Mouse (Mus musculus) erythroblast, embryonic 14.5 days (primary cell): ENCODE measurements around the gene Fcer1a. TPM values are rescaled to one million over a fixed set of nuclear protein-coding genes. Genes with fewer than 3 reads are reported as not detected.
"Not testable (repeated sequence)": the region's sequence is repeated elsewhere in the genome, so short reads cannot be mapped to it uniquely, and the experiment has no call there.

ENCODE experiments used
- H3K27me3 ChIP-seq: 2 replicates; pipeline ENCODE4 v1.6.1; 2012; ENCODE audit warnings: inconsistent platforms; ENCODE audit not compliant: control insufficient read depth
- H3K36me3 ChIP-seq: 2 replicates; pipeline ENCODE4 v1.6.1; 2012; ENCODE audit warnings: mild to moderate bottlenecking, inconsistent platforms; ENCODE audit not compliant: control insufficient read depth
- H3K4me1 ChIP-seq: 2 replicates; pipeline ENCODE4 v1.6.1; 2012; ENCODE audit warnings: inconsistent platforms; ENCODE audit not compliant: control insufficient read depth
- H3K4me3 ChIP-seq: replicated peaks from 2 replicates; pipeline ENCODE3; 2012; ENCODE audit warnings: moderate library complexity, mild to moderate bottlenecking, inconsistent platforms
- H3K9me3 ChIP-seq: 2 replicates; pipeline ENCODE4 v1.6.1; 2012; ENCODE audit warnings: low read length, inconsistent platforms, mixed read lengths; ENCODE audit not compliant: control insufficient read depth
- GATA1 ChIP-seq: IDR thresholded peaks from 2 replicates; pipeline ENCODE4 v1.6.1; 2012; ENCODE audit warnings: low read length, inconsistent platforms, mixed read lengths
- TAL1 ChIP-seq: IDR thresholded peaks from 3 replicates; pipeline ENCODE4 v1.6.1; 2012; ENCODE audit warnings: low read length, inconsistent platforms, mixed read lengths
- polyA plus RNA-seq: library from polyadenylated mRNA; stranded (reverse); fragments of >175 nt; gene quantifications from 2 replicates; pipeline ENCODE4 v1.2.3, GENCODE M21; 2012

Gene Fcer1a
- polyA plus RNA-seq = not detected in 2 replicates

- Histone ChIP-seq H3K4me1 (no peaks in the 10 kb centered on the region), H3K4me3 (no peak within 1 kb of the TSS), H3K27me3 (no peaks in the 10 kb centered on the region), H3K9me3 (no peaks in the 10 kb centered on the region), H3K36me3 (no peaks in the 10 kb centered on the region)
- no peak for TF ChIP-seq TAL1
- TF ChIP-seq GATA1 = no peak
Measured at GRCm38 (mm10) chr1:173227081-173227480, at the start of gene Fcer1a. Gene Fcer1a (minus strand): TSS chr1:173227214.

- H3K36me3 ChIP-seq = no peaks in the 10 kb centered on the region
Measured at GRCm38 (mm10) chr1:173265701-173266100, 38.7 kb upstream of the Fcer1a start, which contains the start of gene Olfr418. Gene Olfr418 (plus strand): TSS chr1:173266001.

GRCm38 (mm10) chr1:173249888-173250287 is 22.9 kb upstream of the Fcer1a start:
- no peak for TF ChIP-seq TAL1
- no peak for TF ChIP-seq GATA1
- Histone ChIP-seq H3K4me3 (no peak overlapping the region), H3K9me3 (no peaks in the 10 kb centered on the region; the same call in 1 of the 2 replicates), H3K27me3 (no peaks in the 10 kb centered on the region), H3K4me1 (no peaks in the 10 kb centered on the region), H3K36me3 (no peaks in the 10 kb centered on the region)

More at GRCm38 (mm10) chr1:173265701-173266100, 38.7 kb upstream of the Fcer1a start, which contains the start of gene Olfr418:
- Histone ChIP-seq H3K4me3 (no peak within 1 kb of the TSS), H3K4me1 (no peaks in the 10 kb centered on the region), H3K9me3 (no peaks in the 10 kb centered on the region), H3K27me3 (no peaks in the 10 kb centered on the region)
- TF ChIP-seq TAL1 (no peak), GATA1 (no peak)

GRCm38 (mm10) chr1:173237004-173237403 is 10.0 kb upstream of the Fcer1a start:
- not testable (repeated sequence) for H3K4me1 ChIP-seq, H3K4me3 ChIP-seq, H3K36me3 ChIP-seq

GRCm38 (mm10) chr1:173216481-173216880 is 10.5 kb downstream of the Fcer1a start:
- no peaks in the 10 kb centered on the region for H3K27me3 ChIP-seq
- no peaks in the 10 kb centered on the region for H3K4me1 ChIP-seq
- no peaks in the 10 kb centered on the region for H3K36me3 ChIP-seq
- no peak overlapping the region for H3K4me3 ChIP-seq
- TF ChIP-seq TAL1 (no peak), GATA1 (no peak)
- H3K9me3 ChIP-seq = no peaks in the 10 kb centered on the region

More at GRCm38 (mm10) chr1:173237004-173237403, 10.0 kb upstream of the Fcer1a start:
- not testable (repeated sequence) for H3K27me3 ChIP-seq, H3K9me3 ChIP-seq

- no peaks in the 10 kb centered on the region for H3K36me3 ChIP-seq
- no peaks in the 10 kb centered on the region; the same call in 1 of the 2 replicates for H3K9me3 ChIP-seq
- H3K27me3 ChIP-seq = no peaks in the 10 kb centered on the region
- TF ChIP-seq TAL1 (no peak), GATA1 (no peak)
- H3K4me3 ChIP-seq = no peak within 1 kb of the TSS
- no peaks in the 10 kb centered on the region for H3K4me1 ChIP-seq
Measured at GRCm38 (mm10) chr1:173212092-173212491, 14.9 kb downstream of the Fcer1a start, which contains the start of gene Olfr1404. Gene Olfr1404 (plus strand): TSS chr1:173212392.

- Histone ChIP-seq H3K4me3 (no peak within 1 kb of the TSS), H3K4me1 (no peaks in the 10 kb centered on the region), H3K27me3 (no peaks in the 10 kb centered on the region), H3K36me3 (no peaks in the 10 kb centered on the region), H3K9me3 (no peaks in the 10 kb centered on the region)
- TF ChIP-seq TAL1 (no peak), GATA1 (no peak)
Measured at GRCm38 (mm10) chr1:173197508-173197907, 29.5 kb downstream of the Fcer1a start, which contains the start of gene Olfr218. Gene Olfr218 (plus strand): TSS chr1:173197808.

- Histone ChIP-seq H3K27me3 (no peaks in the 10 kb centered on the region), H3K4me3 (no peak overlapping the region), H3K9me3 (no peaks in the 10 kb centered on the region), H3K4me1 (no peaks in the 10 kb centered on the region), H3K36me3 (no peaks in the 10 kb centered on the region)
- TF ChIP-seq TAL1 = no peak
- no peak for TF ChIP-seq GATA1
Measured at GRCm38 (mm10) chr1:173196359-173196758, 30.7 kb downstream of the Fcer1a start.

GRCm38 (mm10) chr1:173192059-173192458 is 35.0 kb downstream of the Fcer1a start:
- Histone ChIP-seq H3K4me1 (no peaks in the 10 kb centered on the region), H3K9me3 (no peaks in the 10 kb centered on the region), H3K36me3 (no peaks in the 10 kb centered on the region), H3K27me3 (no peaks in the 10 kb centered on the region), H3K4me3 (no peak overlapping the region)
- TF ChIP-seq GATA1 (no peak), TAL1 (no peak)

GRCm38 (mm10) chr1:173190540-173190939 is 36.5 kb downstream of the Fcer1a start, which contains the start of gene Olfr1406:
Gene Olfr1406 (minus strand): TSS chr1:173190640.
- Histone ChIP-seq H3K4me3 (no peak within 1 kb of the TSS), H3K4me1 (no peaks in the 10 kb centered on the region), H3K36me3 (no peaks in the 10 kb centered on the region), H3K27me3 (no peaks in the 10 kb centered on the region), H3K9me3 (no peaks in the 10 kb centered on the region)
- TF ChIP-seq TAL1 (no peak), GATA1 (no peak)
